Mouse (Mus musculus): ENCODE results near the gene AI661453.

GRCm38 (mm10) chr17:47507523-47507922 lies 71.1 kb downstream of the AI661453 start:
- TF ChIP-seq CTCF (IDR thresholded peaks at IDR 0.05; ENCODE audit: low read depth, low read length) = no peak
- TF ChIP-seq POLR2A (IDR thresholded peaks at IDR 0.05; ENCODE audit: borderline replicate concordance, low read depth, low read length) = no peak

All from bone marrow macrophage, adult 2 months (primary cell).